Mouse (Mus musculus) limb, embryonic 11.5 days (tissue): ENCODE measurements at regions not wholly inside any gene's neighbourhood (a gene's known extent, or its start where the extent isn't known, plus 50 kb on each side); places are given as distances from the start of the nearest gene placed in this dataset.

Experiments used
- ATAC-seq: fragments of 200-750 bp; cut with Nextera tagmentation; 2 replicates; pipeline ENCODE4 v1.8.0; 2017; ENCODE audit warnings: low read depth; ENCODE audit not compliant: insufficient number of reproducible peaks, low FRiP score, low TSS enrichment
- DNase-seq: peaks from one replicate; pipeline ENCODE4 v3.0.0-alpha.2; 2015; ENCODE audit warnings: low spot score
- H3K27ac ChIP-seq: fragments of 300-500 bp; sonication (generic); replicated peaks from 2 replicates; pipeline ENCODE4 v1.5.1; 2014; ENCODE audit warnings: low read depth, mild to moderate bottlenecking, low read length
- H3K27me3 ChIP-seq: fragments of 300-500 bp; sonication (generic); 2 replicates; pipeline ENCODE4 v1.6.1; 2014; ENCODE audit warnings: mild to moderate bottlenecking, low read length, mixed read lengths; ENCODE audit not compliant: control insufficient read depth, insufficient read depth
- H3K36me3 ChIP-seq: fragments of 300-500 bp; sonication (generic); 2 replicates; pipeline ENCODE4 v1.6.1; 2014; ENCODE audit warnings: mild to moderate bottlenecking, low read length, moderate library complexity, mixed read lengths; ENCODE audit not compliant: control insufficient read depth, insufficient read depth
- H3K4me1 ChIP-seq: fragments of 300-500 bp; sonication (generic); 2 replicates; pipeline ENCODE4 v1.6.1; 2014; ENCODE audit warnings: low read length, mixed read lengths; ENCODE audit not compliant: control insufficient read depth, insufficient read depth
- H3K4me2 ChIP-seq: fragments of 300-500 bp; sonication (generic); 2 replicates; pipeline ENCODE4 v1.6.1; 2014; ENCODE audit warnings: low read depth, mild to moderate bottlenecking, moderate library complexity; ENCODE audit not compliant: severe bottlenecking
- H3K4me3 ChIP-seq: fragments of 300-500 bp; sonication (generic); 2 replicates; pipeline ENCODE4 v1.5.1; 2014; ENCODE audit warnings: low read depth, low read length
- H3K9ac ChIP-seq: fragments of 300-500 bp; sonication (generic); 2 replicates; pipeline ENCODE4 v1.6.1; 2014; ENCODE audit warnings: mild to moderate bottlenecking, low read length
- H3K9me3 ChIP-seq: fragments of 300-500 bp; sonication (generic); 2 replicates; pipeline ENCODE4 v1.6.1; 2016; ENCODE audit warnings: low read length; ENCODE audit not compliant: control insufficient read depth
- WGBS: fragments of 180-500 bp; shearing (Covaris S2); extraction: QIAGEN DNeasy Blood & Tissue Kit; methylation state at CpG from one replicate; pipeline ENCODE4 v1.1.7; 2014; 5-methylcytosine and 5-hydroxymethylcytosine counted together

DNA sequence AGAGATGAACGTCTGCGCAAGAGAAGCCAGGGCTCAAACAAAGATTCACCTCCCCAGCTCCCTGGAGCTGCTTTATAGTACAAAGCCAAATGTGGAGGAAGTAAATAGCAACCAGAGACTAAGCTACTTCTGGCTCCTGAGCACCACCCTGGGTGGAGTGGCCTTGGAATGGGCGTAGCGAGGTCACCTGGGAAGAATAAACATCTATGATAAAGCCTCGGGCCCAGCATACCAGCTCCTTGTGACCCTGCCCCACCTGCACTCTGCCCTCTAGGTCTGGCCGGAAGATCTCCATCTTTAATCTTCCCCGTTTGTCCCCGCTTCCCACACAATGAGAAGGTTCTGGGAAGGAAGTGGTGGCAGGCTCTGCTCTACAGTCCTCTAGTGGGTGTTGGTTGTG is 61.0 kb upstream of the Ptpn3 start:
- Histone ChIP-seq H3K27ac (no peak overlapping the region), H3K4me1 (no peaks in the 10 kb centered on the region), H3K36me3 (no peaks in the 10 kb centered on the region), H3K9ac (no peak overlapping the region), H3K9me3 (no peaks in the 10 kb centered on the region), H3K27me3 (no peaks in the 10 kb centered on the region), H3K4me3 (no peak overlapping the region), H3K4me2 (no peak overlapping the region)
- ATAC-seq = no peak
- WGBS = 84% methylated on average over 8 of the region's 8 CpGs
- DNase-seq = no peak

DNA sequence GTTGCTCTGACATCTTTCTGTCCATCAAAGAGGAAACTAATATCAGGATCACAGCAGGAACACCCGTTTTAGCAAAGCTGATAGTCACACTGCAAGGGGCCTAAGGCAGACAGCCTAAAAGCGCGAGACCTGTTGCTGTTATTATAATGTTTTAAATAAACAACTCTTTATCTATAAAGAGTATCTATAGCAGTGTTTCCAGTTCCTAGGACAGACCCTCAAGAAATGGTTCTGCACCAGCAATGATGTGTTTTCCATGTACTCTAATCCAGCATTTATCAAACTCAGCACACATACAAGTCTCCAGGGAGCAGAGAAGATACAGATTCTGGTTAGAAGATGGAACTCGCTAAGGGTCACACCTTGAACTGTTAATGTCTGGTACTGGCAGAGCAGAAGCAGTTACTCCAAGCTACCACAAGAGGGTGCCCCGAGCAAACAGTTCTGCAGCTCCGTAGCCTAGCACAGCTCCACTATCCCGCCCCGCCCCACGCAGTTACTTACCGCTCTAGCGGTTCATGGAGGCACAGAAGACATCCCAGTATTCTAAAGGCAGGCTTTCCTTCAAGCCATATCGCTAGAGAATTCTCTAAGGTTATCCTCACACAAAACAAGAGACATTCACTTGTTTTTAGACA is 64.2 kb upstream of the Palm2 start:
- Histone ChIP-seq H3K27ac (no peak overlapping the region), H3K4me1 (no peaks in the 10 kb centered on the region), H3K9ac (no peak overlapping the region), H3K4me3 (no peak overlapping the region), H3K4me2 (no peak overlapping the region), H3K27me3 (no peaks in the 10 kb centered on the region), H3K36me3 (no peaks in the 10 kb centered on the region), H3K9me3 (no peaks in the 10 kb centered on the region)
- DNase-seq (peak; percentile 85), ATAC-seq (no peak)
- WGBS = 18% methylated on average over 12 of the region's 12 CpGs

DNA sequence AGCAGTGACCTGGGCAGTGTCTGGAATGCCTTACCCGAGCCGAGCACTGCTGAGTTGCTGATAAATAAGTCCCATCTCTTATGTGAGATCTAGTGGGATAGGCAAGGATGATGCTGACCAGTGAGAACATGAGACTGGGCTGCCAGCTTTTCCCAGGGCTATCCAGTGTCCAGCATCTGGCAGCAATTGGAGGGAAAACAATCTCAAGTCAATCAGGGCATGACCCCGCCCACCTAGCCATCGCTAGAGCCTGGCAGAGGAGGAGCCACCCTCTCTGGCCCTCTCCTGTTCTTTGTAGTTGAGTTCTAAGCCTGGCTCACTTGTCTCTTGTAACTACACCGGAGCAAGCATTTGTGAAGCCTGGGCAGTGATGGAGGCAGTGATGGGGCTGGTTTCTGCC is 56.2 kb upstream of the Palm2 start:
- WGBS = 34% methylated on average over 5 of the region's 5 CpGs

DNA sequence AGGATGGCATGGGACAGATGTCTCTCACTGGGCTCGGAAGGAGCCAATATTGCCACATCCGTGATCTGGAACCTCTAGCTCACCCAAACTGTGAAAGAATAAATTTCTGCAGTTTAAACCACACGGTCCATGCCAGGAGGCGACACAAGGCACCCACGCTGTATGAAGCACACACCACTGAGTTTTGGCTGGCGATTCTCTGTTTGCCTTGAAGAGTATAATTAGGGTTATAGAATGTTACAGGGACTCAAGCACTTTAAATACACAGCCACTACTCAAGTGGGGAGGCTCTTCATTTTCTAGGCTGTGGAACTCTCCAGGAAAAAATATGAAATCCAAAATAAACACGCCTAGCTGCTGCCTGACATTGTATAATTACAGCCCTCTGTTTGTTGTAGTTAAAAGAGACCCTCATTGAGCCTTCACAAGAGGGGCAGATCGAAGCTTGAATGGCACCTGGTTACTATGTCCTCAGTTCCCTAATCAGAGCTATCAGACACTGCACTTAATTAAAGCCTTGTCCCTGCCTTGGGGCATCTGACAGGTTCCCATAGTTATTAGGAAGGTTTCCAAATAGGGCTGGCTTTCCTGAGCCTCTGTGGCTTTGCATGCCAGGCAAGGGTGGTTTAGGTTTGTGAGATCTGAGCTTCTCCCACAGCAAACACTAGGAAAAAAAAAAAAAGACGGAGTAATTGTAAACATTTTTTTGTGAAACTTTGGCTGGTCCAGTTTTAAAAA is 53.8 kb upstream of the Palm2 start:
- WGBS = 75% methylated on average over 9 of the region's 9 CpGs
- DNase-seq (no peak), ATAC-seq (no peak)
- H3K4me1 ChIP-seq = peaks cover 4% of the 10 kb centered on the region
- H3K4me3 ChIP-seq = no peak overlapping the region
- no peak overlapping the region for H3K9ac ChIP-seq
- no peaks in the 10 kb centered on the region for H3K9me3 ChIP-seq
- H3K27ac ChIP-seq = no peak overlapping the region
- H3K4me2 ChIP-seq = no peak overlapping the region
- no peaks in the 10 kb centered on the region for H3K36me3 ChIP-seq
- H3K27me3 ChIP-seq = no peaks in the 10 kb centered on the region

More for the DNA sequence above, 56.2 kb upstream of the Palm2 start:
- Histone ChIP-seq H3K27ac (no peak overlapping the region), H3K9me3 (no peaks in the 10 kb centered on the region), H3K27me3 (no peaks in the 10 kb centered on the region), H3K4me1 (peaks cover 4% of the 10 kb centered on the region), H3K9ac (no peak overlapping the region), H3K4me2 (no peak overlapping the region), H3K36me3 (no peaks in the 10 kb centered on the region), H3K4me3 (no peak overlapping the region)
- DNase-seq = peak; percentile 61
- ATAC-seq = 0 out of 2 replicates have a peak, but pooled peaks have one; percentile 47

DNA sequence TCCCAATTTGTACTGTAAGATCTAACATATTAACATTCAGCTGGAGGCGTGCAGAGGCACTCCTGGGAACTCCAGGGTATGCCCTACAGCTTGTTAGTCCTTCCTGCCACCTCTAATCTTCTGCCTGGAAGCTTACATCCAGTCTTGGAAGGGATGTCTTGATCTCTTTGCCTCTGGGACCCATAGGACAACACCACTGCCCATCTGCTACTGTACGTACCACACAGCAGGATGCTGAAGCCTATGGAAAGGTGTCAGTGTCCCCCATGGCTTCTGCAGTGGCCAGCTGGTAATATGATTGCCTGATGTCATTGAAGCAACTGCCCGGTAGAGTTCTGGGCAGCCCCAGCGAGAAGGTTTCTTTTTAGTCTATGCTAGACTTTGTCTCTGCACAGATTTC is 52.7 kb upstream of the Palm2 start:
- Histone ChIP-seq H3K27ac (no peak overlapping the region), H3K9ac (no peak overlapping the region), H3K4me1 (peaks cover 4% of the 10 kb centered on the region), H3K9me3 (no peaks in the 10 kb centered on the region), H3K4me2 (no peak overlapping the region), H3K27me3 (no peaks in the 10 kb centered on the region), H3K4me3 (no peak overlapping the region), H3K36me3 (no peaks in the 10 kb centered on the region)
- no peak for ATAC-seq
- WGBS = 80% methylated on average over 4 of the region's 4 CpGs
- DNase-seq = no peak
